Mouse (Mus musculus) E14TG2a.4 (cell line): ENCODE results near the gene Eri2.

Experiments
- H3K27me3 ChIP-seq: 2 replicates; pipeline ENCODE4 v1.6.1; 2014; ENCODE audit warnings: low read length, control low read depth; ENCODE audit not compliant: insufficient read depth
- H3K36me3 ChIP-seq: 2 replicates; pipeline ENCODE4 v1.6.1; 2014; ENCODE audit warnings: low read length, control low read depth; ENCODE audit not compliant: insufficient read depth
- H3K4me1 ChIP-seq: replicated peaks from 2 replicates; pipeline ENCODE4 v1.6.1; 2014; ENCODE audit warnings: low read depth, low read length, control low read depth
- H3K4me3 ChIP-seq: replicated peaks from 2 replicates; pipeline ENCODE4 v1.5.1; 2014; ENCODE audit warnings: mild to moderate bottlenecking, low read length
- H3K9me3 ChIP-seq: 2 replicates; pipeline ENCODE4 v1.6.1; 2014; ENCODE audit warnings: low read length, control low read depth
- CTCF ChIP-seq: conservative IDR thresholded peaks from 2 replicates; pipeline ENCODE4 v1.5.1; 2014; ENCODE audit warnings: low read length
- NANOG ChIP-seq: IDR thresholded peaks from 2 replicates; pipeline ENCODE4 v1.6.1; 2014; ENCODE audit warnings: borderline replicate concordance, low read length, mixed read lengths
- POU5F1 ChIP-seq: IDR thresholded peaks from 2 replicates; pipeline ENCODE4 v1.6.1; 2014; ENCODE audit warnings: low read length, borderline replicate concordance

Eri2 gene

DNA sequence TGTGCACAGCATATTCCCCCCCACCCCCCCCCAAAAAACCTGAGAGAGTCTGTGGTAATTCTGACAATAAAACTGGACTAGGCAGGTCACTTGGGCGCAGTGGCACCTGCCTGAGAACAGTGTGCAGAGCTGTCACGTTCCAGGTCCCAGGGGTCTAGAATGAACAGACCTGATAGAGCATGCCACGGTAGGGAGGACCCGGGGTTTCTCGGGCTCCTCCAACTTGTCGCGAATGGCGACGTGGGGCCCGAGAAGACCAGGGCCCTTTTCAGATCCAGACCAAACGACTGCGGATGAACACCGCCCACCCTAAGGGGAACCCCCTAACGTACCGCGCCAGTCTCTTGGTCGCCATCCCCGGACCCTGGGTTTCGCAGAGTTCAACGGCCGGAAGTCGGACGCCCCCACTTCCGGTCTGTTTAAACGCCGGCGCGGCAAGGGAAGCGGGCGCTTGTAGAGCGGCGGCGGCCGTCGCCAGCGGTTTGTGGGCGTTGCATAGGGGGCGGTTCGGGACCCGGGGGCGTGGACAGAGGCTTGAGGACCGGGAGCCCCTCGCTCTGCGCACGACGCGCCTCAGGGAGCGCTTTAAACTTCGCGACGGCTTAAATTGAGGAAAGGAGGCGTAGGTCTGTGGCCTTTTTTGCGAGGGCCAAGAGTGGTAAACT, at the start of gene Eri2, which contains the start of gene Rexo5:
Gene Eri2, minus strand, starts transcription at position 473 of the 665 bp plus-strand sequence.
Gene Rexo5, plus strand, starts transcription at position 421 of the 665 bp plus-strand sequence.
- Histone ChIP-seq H3K4me1 (peaks cover 21% of the 10 kb centered on the region), H3K9me3 (no peaks in the 10 kb centered on the region), H3K36me3 (peaks cover 31% of the 10 kb centered on the region), H3K4me3 (peak within 1 kb of the TSS; percentile 88), H3K27me3 (no peaks in the 10 kb centered on the region)
- TF ChIP-seq POU5F1, result no peak
- no peak for TF ChIP-seq NANOG
- TF ChIP-seq CTCF, result no peak

DNA sequence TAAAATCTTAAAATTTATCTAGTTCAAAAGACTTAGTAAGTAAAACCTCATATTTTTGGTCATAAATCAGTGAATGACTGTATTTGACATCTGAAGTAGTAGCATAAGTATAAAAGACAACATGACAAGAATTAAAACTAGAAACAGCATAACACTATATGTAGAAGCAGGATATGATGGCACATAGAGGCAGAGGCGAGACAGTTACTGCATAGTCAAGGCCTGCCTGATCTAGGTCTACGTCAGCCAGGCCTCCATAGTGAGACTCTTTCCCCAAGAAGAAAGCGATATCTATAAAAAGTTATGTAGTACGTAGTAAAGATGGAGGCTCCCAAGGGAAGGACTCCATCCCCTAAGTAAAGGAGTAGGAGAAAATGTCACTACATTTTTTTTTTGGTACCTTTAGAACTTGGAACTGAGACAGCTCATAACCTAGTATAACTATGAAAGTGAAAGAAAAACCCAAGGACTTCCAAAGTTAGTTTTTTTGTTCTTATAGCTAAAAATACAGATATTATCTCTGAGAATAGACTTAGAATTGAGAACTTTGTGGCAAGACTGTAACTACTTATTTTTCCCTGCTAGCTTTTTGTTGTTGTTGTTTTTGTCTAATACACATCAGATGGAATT, 48.1 kb upstream of the Eri2 start:
- TF ChIP-seq CTCF, result no peak
- TF ChIP-seq NANOG, result no peak
- TF ChIP-seq POU5F1, result no peak
- Histone ChIP-seq H3K4me1 (no peaks in the 10 kb centered on the region), H3K27me3 (no peaks in the 10 kb centered on the region), H3K36me3 (peaks cover 17% of the 10 kb centered on the region; the same call in 1 of the 2 replicates), H3K9me3 (no peaks in the 10 kb centered on the region), H3K4me3 (no peak overlapping the region)

DNA sequence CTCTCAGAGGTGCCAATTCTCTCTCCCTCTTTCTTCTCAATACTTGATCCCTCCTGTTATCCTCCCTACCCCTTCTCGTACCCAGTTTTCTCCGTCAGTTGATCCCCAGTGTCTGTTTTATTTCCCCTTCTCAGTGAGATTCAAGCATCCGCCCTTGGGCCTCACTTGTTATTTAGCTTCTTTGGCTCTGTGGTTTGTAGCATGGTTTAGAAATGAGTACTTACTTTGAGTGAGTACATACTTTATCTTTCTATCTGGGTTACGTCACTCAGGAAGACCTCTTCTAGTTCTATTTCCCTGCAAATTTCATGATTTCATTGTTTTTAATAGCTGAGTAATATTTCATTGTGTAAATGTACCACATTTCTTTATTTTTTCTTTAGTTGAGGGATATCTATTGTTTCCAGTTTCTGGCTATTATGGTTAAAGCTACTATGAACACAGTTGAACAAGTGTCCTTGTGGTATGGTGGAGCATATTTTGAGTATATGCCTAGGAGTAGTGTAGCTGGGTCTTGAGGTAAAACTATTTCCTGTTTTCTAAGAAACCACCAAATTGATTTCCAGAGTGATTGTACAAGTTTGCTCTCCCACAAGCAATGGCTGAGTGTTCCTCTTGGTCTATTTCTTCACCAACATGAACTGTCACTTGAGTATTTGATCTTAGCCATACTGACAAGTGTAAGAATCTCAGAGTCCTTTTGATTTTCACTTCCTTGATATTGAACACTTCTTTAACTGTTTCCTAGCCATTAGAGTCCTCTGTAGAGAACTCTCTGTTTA, 42.3 kb upstream of the Eri2 start:
- Histone ChIP-seq H3K4me3 (no peak overlapping the region), H3K4me1 (no peaks in the 10 kb centered on the region), H3K27me3 (no peaks in the 10 kb centered on the region), H3K9me3 (no peaks in the 10 kb centered on the region), H3K36me3 (peaks cover 10% of the 10 kb centered on the region; the same call in 1 of the 2 replicates)
- TF ChIP-seq NANOG (no peak), POU5F1 (no peak), CTCF (no peak)

DNA sequence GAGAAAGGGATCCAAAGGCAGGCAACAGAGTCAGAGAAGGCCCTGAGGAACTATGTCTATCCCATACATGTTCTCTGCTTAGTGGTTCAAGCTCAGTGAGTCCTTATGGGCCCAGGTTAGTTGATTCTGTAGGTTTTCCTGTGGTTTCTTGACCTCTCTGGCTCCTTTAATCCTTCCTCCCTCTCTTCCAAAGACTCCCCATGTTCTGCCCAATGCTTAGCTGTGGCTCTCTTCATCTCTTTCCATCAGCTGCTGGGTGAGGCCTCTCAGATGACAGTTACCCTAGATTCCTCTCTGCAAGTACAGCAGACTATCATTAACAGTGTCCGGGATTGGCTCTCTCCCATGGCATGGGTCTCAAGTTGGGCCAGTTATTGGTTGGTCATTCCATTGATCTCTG, 41.5 kb upstream of the Eri2 start:
- Histone ChIP-seq H3K27me3 (no peaks in the 10 kb centered on the region), H3K9me3 (no peaks in the 10 kb centered on the region), H3K4me1 (no peaks in the 10 kb centered on the region), H3K36me3 (peaks cover 10% of the 10 kb centered on the region; the same call in 1 of the 2 replicates), H3K4me3 (no peak overlapping the region)
- TF ChIP-seq CTCF (no peak), NANOG (no peak)

DNA sequence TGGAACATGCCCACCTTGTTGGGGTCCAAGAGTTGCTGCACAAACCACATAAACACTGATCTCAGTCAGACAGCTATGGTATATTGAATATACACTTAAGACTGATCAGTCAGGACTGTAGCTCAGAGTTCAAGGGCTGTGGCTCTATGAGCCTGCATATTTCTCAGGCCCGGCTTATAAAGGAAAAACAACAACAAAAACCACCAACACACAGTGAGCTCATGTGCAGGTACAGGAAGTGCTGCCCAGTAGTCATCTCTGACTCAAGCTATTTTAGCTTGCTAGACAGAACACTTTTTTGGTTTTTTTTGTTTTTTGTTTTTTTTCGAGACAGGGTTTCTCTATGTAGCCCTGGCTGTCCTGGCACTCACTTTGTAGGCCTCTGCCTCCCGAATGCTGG, 14.9 kb upstream of the Eri2 start:
- Histone ChIP-seq H3K9me3 (no peaks in the 10 kb centered on the region), H3K36me3 (peaks cover 29% of the 10 kb centered on the region), H3K27me3 (no peaks in the 10 kb centered on the region), H3K4me1 (peaks cover 12% of the 10 kb centered on the region), H3K4me3 (no peak overlapping the region)
- TF ChIP-seq CTCF (no peak), NANOG (no peak), POU5F1 (no peak)

DNA sequence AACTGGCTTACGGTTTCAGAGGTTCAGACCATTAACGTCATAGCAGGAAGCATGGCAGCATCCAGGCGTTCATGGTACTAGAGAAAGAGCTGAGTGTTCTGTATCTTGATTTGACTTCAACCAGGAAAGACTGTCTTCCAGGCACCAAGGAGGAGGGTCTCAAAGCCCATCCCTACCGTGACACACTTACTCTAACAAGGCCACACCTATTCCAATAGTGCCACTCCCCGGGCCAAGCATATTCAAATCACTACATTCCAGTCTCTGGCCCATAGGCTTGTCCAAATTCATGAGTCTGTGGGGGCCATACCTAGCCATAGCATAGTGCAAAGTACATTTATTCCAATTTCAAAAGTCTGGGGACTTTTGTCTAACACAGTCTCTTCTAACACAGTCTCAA, 13.5 kb upstream of the Eri2 start:
- H3K27me3 ChIP-seq, result no peaks in the 10 kb centered on the region
- no peak overlapping the region for H3K4me3 ChIP-seq
- peaks cover 12% of the 10 kb centered on the region for H3K4me1 ChIP-seq
- TF ChIP-seq CTCF, result no peak
- TF ChIP-seq NANOG, result no peak
- no peak for TF ChIP-seq POU5F1
- no peaks in the 10 kb centered on the region for H3K9me3 ChIP-seq
- peaks cover 29% of the 10 kb centered on the region for H3K36me3 ChIP-seq

DNA sequence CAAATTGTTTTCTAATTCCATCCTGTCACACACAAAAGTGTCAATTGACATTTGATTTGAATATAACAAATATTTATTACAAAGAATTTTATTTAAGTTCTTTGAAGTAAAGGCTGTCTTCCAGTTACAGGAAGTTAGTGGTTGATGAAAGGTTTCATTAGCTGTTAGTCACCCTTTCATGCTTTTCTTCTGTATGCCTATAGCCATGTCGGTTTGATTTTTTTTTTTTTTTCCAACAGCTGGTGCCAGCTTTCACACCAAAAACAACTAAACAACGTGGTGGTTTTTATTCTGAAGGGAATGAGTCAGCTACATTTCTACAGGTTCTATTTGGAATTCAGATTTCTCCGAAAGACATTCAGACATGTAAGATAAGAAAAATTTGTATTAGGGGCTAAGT, 7.1 kb upstream of the Eri2 start:
- no peak for TF ChIP-seq CTCF
- no peak for TF ChIP-seq NANOG
- TF ChIP-seq POU5F1, result no peak
- Histone ChIP-seq H3K36me3 (peaks cover 8% of the 10 kb centered on the region), H3K27me3 (no peaks in the 10 kb centered on the region), H3K9me3 (no peaks in the 10 kb centered on the region), H3K4me3 (no peak overlapping the region), H3K4me1 (no peaks in the 10 kb centered on the region)

DNA sequence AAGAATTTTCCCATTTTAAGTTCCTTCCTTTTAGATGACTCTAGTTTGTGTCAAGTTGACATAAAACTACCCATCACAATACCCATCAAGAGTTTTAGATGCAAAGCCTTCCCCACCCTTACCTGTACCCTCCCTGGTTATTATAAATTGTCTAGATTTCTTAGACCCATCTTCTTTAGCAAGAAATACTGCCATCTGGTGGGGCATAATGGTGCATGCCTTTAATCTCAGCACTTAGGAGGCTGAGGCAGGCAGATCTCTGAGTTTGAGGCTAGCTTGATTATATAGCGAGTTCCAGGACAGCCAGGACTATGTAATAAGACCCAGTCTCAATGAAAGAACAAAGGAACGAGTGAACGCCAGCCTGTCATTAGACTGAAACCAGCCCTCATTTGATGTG, 6.6 kb upstream of the Eri2 start:
- Histone ChIP-seq H3K9me3 (no peaks in the 10 kb centered on the region), H3K27me3 (no peaks in the 10 kb centered on the region), H3K4me1 (no peaks in the 10 kb centered on the region), H3K4me3 (no peak overlapping the region), H3K36me3 (peaks cover 6% of the 10 kb centered on the region)
- TF ChIP-seq CTCF, result peak; percentile 42
- no peak for TF ChIP-seq NANOG
- TF ChIP-seq POU5F1, result no peak
